Mouse (Mus musculus): ENCODE measurements around the gene Kcnq2. TPM values are rescaled to one million over a fixed set of nuclear protein-coding genes. Genes with fewer than 3 reads are reported as not detected.

Gene Kcnq2
- polyA plus RNA-seq, 1 experiment from 2014 or later, result 0.51 TPM

DNA sequence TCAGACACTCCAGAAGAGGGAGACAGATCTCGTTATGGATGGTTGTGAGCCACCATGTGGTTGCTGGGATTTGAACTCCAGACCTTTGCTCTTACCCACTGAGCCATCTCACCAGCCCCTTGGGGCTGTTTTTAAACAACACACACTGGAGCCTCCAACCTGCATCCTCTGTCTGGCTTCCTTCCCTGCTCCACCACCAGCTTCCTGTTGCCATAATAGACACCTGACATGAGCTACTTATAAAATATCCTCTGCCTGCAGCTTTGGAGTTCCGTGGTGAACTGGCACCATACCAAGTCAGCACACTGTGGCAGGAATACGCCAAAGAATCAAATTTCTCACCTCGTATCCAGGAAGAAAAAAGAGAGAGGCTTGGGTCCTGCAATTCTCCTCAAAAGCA is 25.7 kb upstream of the Kcnq2 start:
- Histone ChIP-seq H3K4me1 (replicated peaks; ENCODE audit: control insufficient read depth, insufficient read depth, low read length) (no peaks in the 10 kb centered on the region), H3K4me2 (replicated peaks; ENCODE audit: low read depth) (no peak overlapping the region), H3K27ac (ENCODE audit: low read depth, low read length) (no peak overlapping the region), H3K9me3 (ENCODE audit: control insufficient read depth) (no peaks in the 10 kb centered on the region), H3K27me3 (replicated peaks; ENCODE audit: control insufficient read depth, insufficient read depth, low read length) (peaks cover 23% of the 10 kb centered on the region), H3K36me3 (ENCODE audit: control insufficient read depth, insufficient read depth) (no peaks in the 10 kb centered on the region), H3K9ac (ENCODE audit: low read depth, low read length) (no peak overlapping the region), H3K4me3 (ENCODE audit: low read depth, low read length) (no peak overlapping the region)
- WGBS, result 70% methylated on average over 4 of the region's 4 CpGs
- no peak for ATAC-seq
- no peak for TF ChIP-seq CTCF (IDR thresholded peaks at IDR 0.05; ENCODE audit: low read depth)

DNA sequence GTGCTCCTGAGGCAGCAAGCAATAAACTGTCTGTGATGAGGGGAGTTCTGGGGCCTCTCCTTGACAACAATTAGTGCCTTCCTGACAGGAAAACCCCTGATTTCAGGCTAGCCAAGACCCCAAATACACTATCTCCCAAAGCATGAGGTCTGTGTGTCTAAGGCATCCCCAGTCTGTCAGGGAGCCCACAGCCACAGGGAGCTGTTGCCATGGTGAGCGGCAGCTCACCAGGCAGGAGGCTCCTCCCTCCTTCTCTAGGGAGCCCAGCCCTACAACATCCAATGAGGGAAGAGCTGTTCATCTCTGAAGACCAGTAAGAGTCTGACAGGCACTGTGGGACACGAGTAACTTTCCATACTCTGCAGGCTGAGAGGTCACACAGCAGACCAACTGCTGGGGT is 24.7 kb upstream of the Kcnq2 start:
- no peak overlapping the region for H3K4me3 ChIP-seq (ENCODE audit: low read depth, low read length)
- no peak for TF ChIP-seq CTCF (IDR thresholded peaks at IDR 0.05; ENCODE audit: low read depth)
- 0% methylated on average over 2 of the region's 2 CpGs for WGBS
- H3K27me3 ChIP-seq (replicated peaks; ENCODE audit: control insufficient read depth, insufficient read depth, low read length), result peaks cover 21% of the 10 kb centered on the region
- H3K9ac ChIP-seq (ENCODE audit: low read depth, low read length), result no peak overlapping the region
- no peaks in the 10 kb centered on the region for H3K36me3 ChIP-seq (ENCODE audit: control insufficient read depth, insufficient read depth)
- ATAC-seq, result no peak
- no peaks in the 10 kb centered on the region for H3K9me3 ChIP-seq (ENCODE audit: control insufficient read depth)
- H3K4me1 ChIP-seq (replicated peaks; ENCODE audit: control insufficient read depth, insufficient read depth, low read length), result no peaks in the 10 kb centered on the region
- H3K27ac ChIP-seq (ENCODE audit: low read depth, low read length), result no peak overlapping the region
- no peak overlapping the region for H3K4me2 ChIP-seq (replicated peaks; ENCODE audit: low read depth)

GRCm38 (mm10) chr2:181159091-181159514 is 24.0 kb upstream of the Kcnq2 start:
- no peaks in the 10 kb centered on the region for H3K36me3 ChIP-seq (ENCODE audit: control insufficient read depth, insufficient read depth)
- H3K9me3 ChIP-seq (ENCODE audit: control insufficient read depth), result no peaks in the 10 kb centered on the region
- no peak overlapping the region for H3K4me2 ChIP-seq (replicated peaks; ENCODE audit: low read depth)
- ATAC-seq, result no peak
- 41% methylated on average over 7 of the region's 7 CpGs for WGBS
- no peak overlapping the region for H3K27ac ChIP-seq (ENCODE audit: low read depth, low read length)
- H3K9ac ChIP-seq (ENCODE audit: low read depth, low read length), result no peak overlapping the region
- H3K4me1 ChIP-seq (replicated peaks; ENCODE audit: control insufficient read depth, insufficient read depth, low read length), result no peaks in the 10 kb centered on the region
- no peak overlapping the region for H3K4me3 ChIP-seq (ENCODE audit: low read depth, low read length)
- no peak for TF ChIP-seq CTCF (IDR thresholded peaks at IDR 0.05; ENCODE audit: low read depth)
- peaks cover 21% of the 10 kb centered on the region for H3K27me3 ChIP-seq (replicated peaks; ENCODE audit: control insufficient read depth, insufficient read depth, low read length)

DNA sequence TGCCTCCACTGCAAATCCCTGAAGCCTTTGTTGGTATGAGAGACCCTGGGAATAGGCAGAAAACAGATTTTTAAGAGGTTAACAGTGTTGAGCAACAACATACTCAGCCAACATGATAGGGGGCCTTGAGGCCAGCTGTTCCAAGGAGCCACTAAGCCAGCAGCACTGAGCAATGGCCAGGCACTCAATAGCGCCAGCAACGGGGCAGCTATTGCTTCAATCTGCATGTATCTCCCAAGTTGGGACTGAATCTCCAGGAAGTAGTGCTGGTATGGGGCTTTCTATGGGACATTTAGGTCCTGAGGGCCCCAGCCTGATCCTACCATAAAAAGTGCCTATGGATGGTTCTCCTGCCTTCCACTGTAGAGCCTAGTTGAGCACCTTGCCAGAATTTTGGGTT is 23.4 kb upstream of the Kcnq2 start:
- H3K9me3 ChIP-seq (ENCODE audit: control insufficient read depth), result no peaks in the 10 kb centered on the region
- H3K36me3 ChIP-seq (ENCODE audit: control insufficient read depth, insufficient read depth), result no peaks in the 10 kb centered on the region
- H3K27ac ChIP-seq (ENCODE audit: low read depth, low read length), result no peak overlapping the region
- TF ChIP-seq CTCF (IDR thresholded peaks at IDR 0.05; ENCODE audit: low read depth), result no peak
- H3K9ac ChIP-seq (ENCODE audit: low read depth, low read length), result no peak overlapping the region
- H3K27me3 ChIP-seq (replicated peaks; ENCODE audit: control insufficient read depth, insufficient read depth, low read length), result peaks cover 21% of the 10 kb centered on the region
- WGBS, result 85% methylated on average over 2 of the region's 2 CpGs
- no peak overlapping the region for H3K4me2 ChIP-seq (replicated peaks; ENCODE audit: low read depth)
- no peak overlapping the region for H3K4me3 ChIP-seq (ENCODE audit: low read depth, low read length)
- ATAC-seq, result no peak
- no peaks in the 10 kb centered on the region for H3K4me1 ChIP-seq (replicated peaks; ENCODE audit: control insufficient read depth, insufficient read depth, low read length)

DNA sequence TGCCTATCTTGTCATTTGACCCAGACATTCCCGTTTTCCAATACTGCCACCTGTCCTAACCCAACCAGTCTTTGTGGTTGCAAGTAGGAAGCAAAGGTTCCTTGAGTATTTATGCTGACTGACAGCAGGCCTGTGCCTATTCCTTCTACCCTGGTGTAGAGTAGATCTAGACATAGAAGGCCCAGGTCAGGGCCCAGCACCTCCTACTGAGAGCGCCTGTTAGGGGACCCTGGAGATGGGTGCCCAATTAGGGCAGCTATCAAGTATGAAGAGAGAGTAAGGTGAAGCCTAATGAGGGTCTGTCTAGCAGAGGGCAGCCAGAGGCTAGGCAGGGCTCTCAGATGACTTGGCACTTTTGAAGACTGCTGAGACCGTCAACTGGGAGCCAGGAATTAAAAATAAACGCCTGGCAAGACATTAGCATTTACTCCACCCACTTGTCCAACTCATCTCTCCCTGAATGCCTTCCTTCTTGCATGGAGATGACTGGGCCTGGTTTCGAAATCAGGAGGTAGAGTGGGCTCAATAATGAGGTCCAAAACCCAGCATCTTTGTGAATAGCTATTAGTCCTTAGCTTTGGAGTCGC is 22.7 kb upstream of the Kcnq2 start:
- no peaks in the 10 kb centered on the region for H3K4me1 ChIP-seq (replicated peaks; ENCODE audit: control insufficient read depth, insufficient read depth, low read length)
- no peaks in the 10 kb centered on the region for H3K36me3 ChIP-seq (ENCODE audit: control insufficient read depth, insufficient read depth)
- H3K27me3 ChIP-seq (replicated peaks; ENCODE audit: control insufficient read depth, insufficient read depth, low read length), result peaks cover 21% of the 10 kb centered on the region
- no peak for ATAC-seq
- H3K4me2 ChIP-seq (replicated peaks; ENCODE audit: low read depth), result no peak overlapping the region
- H3K27ac ChIP-seq (ENCODE audit: low read depth, low read length), result no peak overlapping the region
- no peaks in the 10 kb centered on the region for H3K9me3 ChIP-seq (ENCODE audit: control insufficient read depth)
- TF ChIP-seq CTCF (IDR thresholded peaks at IDR 0.05; ENCODE audit: low read depth), result no peak
- WGBS, result 73% methylated on average over 6 of the region's 6 CpGs
- H3K9ac ChIP-seq (ENCODE audit: low read depth, low read length), result no peak overlapping the region
- no peak overlapping the region for H3K4me3 ChIP-seq (ENCODE audit: low read depth, low read length)

DNA sequence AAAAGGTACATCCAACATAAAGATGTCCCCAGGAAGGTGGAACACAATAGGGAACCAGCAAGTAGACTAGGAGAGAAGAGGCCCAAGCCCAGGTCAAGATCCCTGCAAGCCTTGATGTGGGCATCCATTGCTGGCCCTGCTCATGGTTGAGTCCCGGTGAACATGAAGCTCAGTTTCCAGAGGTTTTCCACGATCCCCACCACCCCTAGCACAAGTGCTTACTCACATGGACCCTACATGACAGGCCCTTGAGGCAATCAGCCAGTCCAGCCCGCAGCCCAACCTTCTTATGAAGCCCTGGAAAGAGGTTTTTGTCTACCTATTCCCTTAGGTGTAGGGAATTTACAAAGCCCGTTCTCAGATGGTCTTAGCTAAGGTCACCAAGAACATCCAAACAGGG is 22.1 kb upstream of the Kcnq2 start:
- TF ChIP-seq CTCF (IDR thresholded peaks at IDR 0.05; ENCODE audit: low read depth), result no peak
- no peak overlapping the region for H3K9ac ChIP-seq (ENCODE audit: low read depth, low read length)
- 76% methylated on average over 4 of the region's 4 CpGs for WGBS
- no peaks in the 10 kb centered on the region for H3K36me3 ChIP-seq (ENCODE audit: control insufficient read depth, insufficient read depth)
- H3K27ac ChIP-seq (ENCODE audit: low read depth, low read length), result no peak overlapping the region
- H3K4me2 ChIP-seq (replicated peaks; ENCODE audit: low read depth), result no peak overlapping the region
- no peaks in the 10 kb centered on the region for H3K9me3 ChIP-seq (ENCODE audit: control insufficient read depth)
- ATAC-seq, result no peak
- H3K4me3 ChIP-seq (ENCODE audit: low read depth, low read length), result no peak overlapping the region
- peaks cover 21% of the 10 kb centered on the region for H3K27me3 ChIP-seq (replicated peaks; ENCODE audit: control insufficient read depth, insufficient read depth, low read length)
- H3K4me1 ChIP-seq (replicated peaks; ENCODE audit: control insufficient read depth, insufficient read depth, low read length), result no peaks in the 10 kb centered on the region
